Comparison of ENCODE assay signal across 24 mouse cellular contexts in the genomic region with DNA sequence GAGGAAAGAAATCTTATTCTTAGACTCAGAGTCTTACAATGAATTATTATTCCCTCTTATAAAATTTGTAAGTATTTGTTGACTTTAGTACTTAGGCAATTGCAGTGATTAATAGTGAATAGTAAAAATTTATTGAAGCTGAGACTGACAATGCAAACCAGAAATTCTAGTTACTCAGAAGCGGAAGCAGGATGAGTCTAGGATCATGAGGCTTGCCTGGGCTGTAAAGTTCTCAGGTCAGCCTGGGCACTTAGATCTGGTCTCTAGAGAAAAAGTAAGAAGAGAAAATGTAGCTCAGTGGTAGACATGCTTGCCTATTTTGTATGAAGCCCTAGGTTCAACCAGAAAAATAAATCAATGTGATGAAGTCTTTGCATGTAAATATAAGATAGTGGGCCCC. TPM values are rescaled to one million over a fixed set of nuclear protein-coding genes. Genes with fewer than 3 reads are reported as not detected.
DNase-seq lines count a peak whose midpoint lies in the region; ATAC-seq and TF ChIP-seq lines count a peak whose summit lies in the region.
"Had no signal": no experiment of that assay in that cellular context is flagged by ENCODE, and none has a peak within 500 bp of the region (broad histone marks: within the 10 kb centered on the region; RNA-seq: fewer than 3 reads in every experiment).

No protein-coding gene starts in this region.

- H3K9ac ChIP-seq in kidney, postnatal 0 days (ENCODE audit: low read depth, low read length), result no peak overlapping the region
- H3K9ac ChIP-seq in kidney, embryonic 15.5 days, result no peak overlapping the region
- H3K9ac ChIP-seq in intestine, postnatal 0 days (ENCODE audit: low read depth, low read length), result no peak overlapping the region
- H3K9ac ChIP-seq: embryonic facial prominence, embryonic 12.5 days; forebrain, embryonic 13.5 days; forebrain, embryonic 15.5 days had no signal

- WGBS in kidney, postnatal 0 days, result 76% methylated on average over 1 of the region's 1 CpGs
- 82% methylated on average over 1 of the region's 1 CpGs for WGBS in kidney, embryonic 15.5 days
- 59% methylated on average over 1 of the region's 1 CpGs for WGBS in intestine, postnatal 0 days

- H3K27ac ChIP-seq in gastrocnemius, adult 2 months, result peak overlapping the region; percentile 4; the same call in 1 of the 2 replicates
- H3K27ac ChIP-seq in kidney, postnatal 0 days, result no peak overlapping the region
- no peak overlapping the region for H3K27ac ChIP-seq in kidney, embryonic 15.5 days
- H3K27ac ChIP-seq in intestine, postnatal 0 days (ENCODE audit: low read depth, low read length), result no peak overlapping the region
- H3K27ac ChIP-seq: embryonic facial prominence, embryonic 10.5 days; embryonic facial prominence, embryonic 12.5 days; forebrain, embryonic 13.5 days; forebrain, embryonic 15.5 days had no signal

- no peaks in the 10 kb centered on the region for H3K9me3 ChIP-seq in kidney, postnatal 0 days (replicated peaks; ENCODE audit: low read length)
- no peaks in the 10 kb centered on the region for H3K9me3 ChIP-seq in kidney, embryonic 15.5 days (replicated peaks)
- H3K9me3 ChIP-seq in intestine, postnatal 0 days (ENCODE audit: control insufficient read depth), result no peaks in the 10 kb centered on the region
- H3K9me3 ChIP-seq: embryonic facial prominence, embryonic 10.5 days; embryonic facial prominence, embryonic 12.5 days; forebrain, embryonic 13.5 days; forebrain, embryonic 15.5 days; G1E had no signal

- no peaks in the 10 kb centered on the region for H3K27me3 ChIP-seq in kidney, postnatal 0 days (ENCODE audit: insufficient read depth, low read length)
- H3K27me3 ChIP-seq in kidney, embryonic 15.5 days, result no peaks in the 10 kb centered on the region
- no peaks in the 10 kb centered on the region for H3K27me3 ChIP-seq in intestine, postnatal 0 days (replicated peaks; ENCODE audit: control insufficient read depth, insufficient read depth, low read length)
- H3K27me3 ChIP-seq: CH12.LX; embryonic facial prominence, embryonic 12.5 days; forebrain, embryonic 13.5 days; forebrain, embryonic 15.5 days; Patski had no signal

- intact Hi-C loops in gastrocnemius, adult 2 months (cut with DNase I), result loop anchor here (2.0 kb wide), 1 partner anchor 17 kb away; no protein-coding TSS in a partner anchor

- no peak overlapping the region for H3K4me2 ChIP-seq in kidney, postnatal 0 days (ENCODE audit: low read length)
- no peak overlapping the region for H3K4me2 ChIP-seq in kidney, embryonic 15.5 days
- H3K4me2 ChIP-seq in intestine, postnatal 0 days (replicated peaks; ENCODE audit: low read depth), result no peak overlapping the region
- H3K4me2 ChIP-seq: embryonic facial prominence, embryonic 12.5 days; forebrain, embryonic 13.5 days; forebrain, embryonic 15.5 days had no signal

- no peak for DNase-seq in gastrocnemius, adult 2 months
- no peak for DNase-seq in gastrocnemius, postnatal 10 days
- peak; percentile 14 for DNase-seq in kidney, postnatal 0 days (ENCODE audit: low spot score)
- DNase-seq in lung, postnatal 36 days, result no peak
- DNase-seq: adrenal gland, adult 8-10 months; adrenal gland, postnatal 14 days; adrenal gland, postnatal 36 days; B cell, adult 2 months; cerebellum, adult 11-12 months; cerebellum, adult 2 months; cerebellum, adult 9-10 months; cerebellum, postnatal 10 days; cerebellum, postnatal 25 days had no signal

- TF ChIP-seq CTCF in gastrocnemius, adult 2 months (IDR thresholded peaks at IDR 0.05), result no peak
- TF ChIP-seq CTCF in kidney, postnatal 0 days (IDR thresholded peaks at IDR 0.05; ENCODE audit: low read depth), result no peak
- TF ChIP-seq CTCF in intestine, postnatal 0 days (IDR thresholded peaks at IDR 0.05; ENCODE audit: low read depth), result no peak

- no peak overlapping the region for H3K4me3 ChIP-seq in gastrocnemius, adult 2 months
- H3K4me3 ChIP-seq in kidney, postnatal 0 days (replicated peaks; ENCODE audit: low read depth, low read length), result no peak overlapping the region
- H3K4me3 ChIP-seq in kidney, embryonic 15.5 days (replicated peaks), result no peak overlapping the region
- no peak overlapping the region for H3K4me3 ChIP-seq in intestine, postnatal 0 days (ENCODE audit: low read depth, low read length)
- H3K4me3 ChIP-seq: embryonic facial prominence, embryonic 10.5 days; embryonic facial prominence, embryonic 12.5 days; forebrain, embryonic 13.5 days; forebrain, embryonic 15.5 days had no signal

- no peak for ATAC-seq in kidney, postnatal 0 days (replicated peaks; ENCODE audit: low FRiP score, low read depth)
- no peak for ATAC-seq in kidney, embryonic 15.5 days (replicated peaks; ENCODE audit: low FRiP score)
- peak; percentile 22; the same call in 1 of the 2 replicates for ATAC-seq in intestine, postnatal 0 days
- ATAC-seq: activated CD4-positive, CD25-positive, alpha-beta regulatory T cell, adult 4 months; CD4-positive, CD25-positive, alpha-beta regulatory T cell, adult 4 months; forebrain, embryonic 13.5 days; forebrain, embryonic 15.5 days; Patski had no signal

- H3K36me3 ChIP-seq in kidney, postnatal 0 days (ENCODE audit: insufficient read depth, low read length), result 0 out of 2 replicates have a peak, but pooled peaks cover 3% of the 10 kb centered on the region
- H3K36me3 ChIP-seq in kidney, embryonic 15.5 days, result peaks cover 10% of the 10 kb centered on the region
- H3K36me3 ChIP-seq in intestine, postnatal 0 days (ENCODE audit: control insufficient read depth, insufficient read depth), result no peaks in the 10 kb centered on the region
- H3K36me3 ChIP-seq: forebrain, embryonic 15.5 days had no signal

- no peaks in the 10 kb centered on the region for H3K4me1 ChIP-seq in kidney, postnatal 0 days (replicated peaks; ENCODE audit: insufficient read depth, low read length)
- H3K4me1 ChIP-seq in kidney, embryonic 15.5 days, result no peaks in the 10 kb centered on the region
- no peaks in the 10 kb centered on the region for H3K4me1 ChIP-seq in intestine, postnatal 0 days (replicated peaks; ENCODE audit: control insufficient read depth, insufficient read depth, low read length)
- H3K4me1 ChIP-seq: embryonic facial prominence, embryonic 10.5 days; embryonic facial prominence, embryonic 12.5 days; forebrain, embryonic 13.5 days; forebrain, embryonic 15.5 days had no signal

RNA-seq across cellular contexts. Expression of gene Rnf115, which starts 28.5 kb away (rescaled TPM):
- 10 to 100 TPM; 60.7 to 69.3 TPM for total RNA-seq in gastrocnemius, adult 2 months (2021)
- 10 to 100 TPM; 49.0 to 58.9 TPM for total RNA-seq in gastrocnemius, postnatal 10 days (2021)
- polyA plus RNA-seq in kidney, postnatal 0 days (2015; fragmentation: Nextera tagmentation; extraction: Ambion mirVana), result 59.0 and 59.2 TPM in 2 replicates
- polyA plus RNA-seq in kidney, embryonic 15.5 days (2015; fragmentation: Nextera tagmentation; extraction: Ambion mirVana), result 56.6 and 57.2 TPM in 2 replicates
- 58.7 and 61.6 TPM in 2 replicates for polyA plus RNA-seq in intestine, postnatal 0 days (2015; fragmentation: Nextera tagmentation; extraction: Ambion mirVana)

RNA-seq across cellular contexts. Expression of gene Polr3c, which starts 28.5 kb away (rescaled TPM):
- 10 to 100 TPM; 23.2 to 24.3 TPM for total RNA-seq in gastrocnemius, adult 2 months (2021)
- total RNA-seq in gastrocnemius, postnatal 10 days (2021), result 10 to 100 TPM; 18.4 to 19.9 TPM
- polyA plus RNA-seq in kidney, postnatal 0 days (2015; fragmentation: Nextera tagmentation; extraction: Ambion mirVana), result 25.3 and 29.8 TPM in 2 replicates
- 41.0 and 41.5 TPM in 2 replicates for polyA plus RNA-seq in kidney, embryonic 15.5 days (2015; fragmentation: Nextera tagmentation; extraction: Ambion mirVana)
- 19.7 and 20.5 TPM in 2 replicates for polyA plus RNA-seq in intestine, postnatal 0 days (2015; fragmentation: Nextera tagmentation; extraction: Ambion mirVana)

RNA-seq across cellular contexts. Expression of gene Nudt17, which starts 47.6 kb away (rescaled TPM):
- total RNA-seq in gastrocnemius, adult 2 months (2021), result under 1 TPM; 0.31 to 0.73 TPM
- 1 to 10 TPM in 1 of 2 experiments, under 1 TPM in 1; 0.92 to 1.5 TPM for total RNA-seq in gastrocnemius, postnatal 10 days (2021)
- polyA plus RNA-seq in kidney, postnatal 0 days (2015; fragmentation: Nextera tagmentation; extraction: Ambion mirVana), result 8.2 and 9.5 TPM in 2 replicates
- 10.0 and 10.5 TPM in 2 replicates for polyA plus RNA-seq in kidney, embryonic 15.5 days (2015; fragmentation: Nextera tagmentation; extraction: Ambion mirVana)
- 2.2 and 2.8 TPM in 2 replicates for polyA plus RNA-seq in intestine, postnatal 0 days (2015; fragmentation: Nextera tagmentation; extraction: Ambion mirVana)

RNA-seq across cellular contexts. Expression of gene Pias3, which starts 59.8 kb away (rescaled TPM):
- total RNA-seq in gastrocnemius, adult 2 months (2021), result 1 to 10 TPM; 5.5 to 5.6 TPM
- total RNA-seq in gastrocnemius, postnatal 10 days (2021), result 10 to 100 TPM; 18.0 to 29.1 TPM
- 38.7 and 39.1 TPM in 2 replicates for polyA plus RNA-seq in kidney, postnatal 0 days (2015; fragmentation: Nextera tagmentation; extraction: Ambion mirVana)
- polyA plus RNA-seq in kidney, embryonic 15.5 days (2015; fragmentation: Nextera tagmentation; extraction: Ambion mirVana), result 61.9 and 73.0 TPM in 2 replicates
- polyA plus RNA-seq in intestine, postnatal 0 days (2015; fragmentation: Nextera tagmentation; extraction: Ambion mirVana), result 15.2 and 16.1 TPM in 2 replicates
